Mouse (Mus musculus) forebrain, embryonic 16.5 days (tissue): Measurements from ENCODE around the gene Card6. TPM values are rescaled to one million over a fixed set of nuclear protein-coding genes. Genes with fewer than 3 reads are reported as not detected.
A peak's percentile ranks its signal among the peaks of the same experiment; 100 is the strongest.

Experiments used
- ATAC-seq: fragments of 200-750 bp; cut with Nextera tagmentation; 2 replicates; pipeline ENCODE4 v1.8.0; 2017; ENCODE audit warnings: mild to moderate bottlenecking, moderate library complexity
- H3K27ac ChIP-seq: fragments of 300-500 bp; sonication (generic); 2 replicates; pipeline ENCODE4 v1.5.1; 2014; ENCODE audit warnings: low read length, control low read depth
- H3K27me3 ChIP-seq: fragments of 300-500 bp; sonication (generic); replicated peaks from 2 replicates; pipeline ENCODE4 v1.6.1; 2014; ENCODE audit warnings: low read length; ENCODE audit not compliant: control insufficient read depth, insufficient read depth
- H3K36me3 ChIP-seq: fragments of 300-500 bp; sonication (generic); 2 replicates; pipeline ENCODE4 v1.6.1; 2014; ENCODE audit not compliant: control insufficient read depth, insufficient read depth
- H3K4me1 ChIP-seq: fragments of 300-500 bp; sonication (generic); replicated peaks from 2 replicates; pipeline ENCODE4 v1.6.1; 2014; ENCODE audit warnings: low read length; ENCODE audit not compliant: control insufficient read depth, insufficient read depth
- H3K4me2 ChIP-seq: fragments of 300-500 bp; sonication (generic); 2 replicates; pipeline ENCODE4 v1.6.1; 2014; ENCODE audit warnings: mild to moderate bottlenecking, low read length, control low read depth
- H3K4me3 ChIP-seq: fragments of 300-500 bp; sonication (generic); replicated peaks from 2 replicates; pipeline ENCODE4 v1.5.1; 2014; ENCODE audit warnings: mild to moderate bottlenecking, low read length, control low read depth
- H3K9ac ChIP-seq: fragments of 300-500 bp; sonication (generic); replicated peaks from 2 replicates; pipeline ENCODE4 v1.6.1; 2014; ENCODE audit warnings: low read depth, low read length, control low read depth
- H3K9me3 ChIP-seq: fragments of 300-500 bp; sonication (generic); 2 replicates; pipeline ENCODE4 v1.6.1; 2016; ENCODE audit warnings: low read length; ENCODE audit not compliant: control insufficient read depth
- WGBS: fragments of 180-500 bp; shearing (Covaris S2); extraction: QIAGEN DNeasy Blood & Tissue Kit; methylation state at CpG from one replicate; pipeline ENCODE4 v1.1.7; 2014; 5-methylcytosine and 5-hydroxymethylcytosine counted together
- polyA plus RNA-seq: library from polyadenylated mRNA; unstranded; fragments of >200 nt; fragmentation: Nextera tagmentation; extraction: Ambion mirVana; gene quantifications from 2 replicates; pipeline ENCODE4 v1.2.1, GENCODE M21; 2015

Gene Card6
- polyA plus RNA-seq, 1 experiment from 2014 or later, result 0.35 TPM

GRCm38 (mm10) chr15:5144021-5144778 lies 35.9 kb upstream of the Card6 start:
- peak overlapping the region; percentile 88 for H3K4me2 ChIP-seq
- H3K27ac ChIP-seq, result peak overlapping the region; percentile 91
- H3K9ac ChIP-seq, result peak overlapping the region; percentile 89
- no peaks in the 10 kb centered on the region for H3K9me3 ChIP-seq
- H3K27me3 ChIP-seq, result no peaks in the 10 kb centered on the region
- peak; percentile 92 for ATAC-seq
- under 1% methylated on average over 45 of the region's 61 CpGs for WGBS
- H3K4me1 ChIP-seq, result peaks cover 17% of the 10 kb centered on the region
- H3K36me3 ChIP-seq, result no peaks in the 10 kb centered on the region
- peak overlapping the region; percentile 91 for H3K4me3 ChIP-seq

DNA sequence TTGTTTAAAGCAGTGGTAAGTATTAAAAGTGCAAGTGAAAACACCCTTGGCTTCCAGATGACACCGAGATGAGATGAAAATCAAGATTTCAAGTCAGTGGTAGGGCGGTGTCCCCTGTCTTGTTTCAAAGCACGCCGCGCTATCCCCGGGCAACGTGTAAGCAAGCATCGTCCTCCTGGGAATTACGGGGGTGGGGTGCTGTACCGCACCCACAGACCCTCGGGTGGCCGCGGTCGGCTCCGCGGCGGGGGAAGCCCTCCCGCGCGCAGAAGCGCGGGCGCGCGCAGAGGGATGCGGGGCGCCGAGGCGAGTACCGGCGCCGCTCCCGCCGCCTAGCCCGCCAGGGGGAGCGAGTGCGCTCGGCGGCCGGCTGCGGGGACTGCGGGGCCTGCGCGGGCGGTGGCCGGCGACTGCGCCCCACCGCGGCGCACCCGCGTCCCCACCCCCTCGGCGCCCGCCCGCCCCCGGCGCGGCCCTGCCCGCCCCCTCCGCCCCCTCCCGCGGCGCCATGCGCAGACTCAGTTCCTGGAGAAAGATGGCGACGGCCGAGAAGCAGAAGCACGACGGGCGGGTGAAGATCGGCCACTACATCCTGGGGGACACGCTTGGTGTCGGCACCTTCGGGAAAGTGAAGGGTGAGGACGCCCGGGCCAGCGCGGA lies 35.2 kb upstream of the Card6 start, which contains the start of gene Prkaa1:
TSS of gene Prkaa1 (plus strand) at position 501 of the 660 bp plus-strand sequence.
- no peaks in the 10 kb centered on the region for H3K36me3 ChIP-seq
- H3K9ac ChIP-seq, result peak within 1 kb of the TSS; percentile 89
- H3K4me2 ChIP-seq, result peak within 1 kb of the TSS; percentile 88
- WGBS, result under 1% methylated on average over 60 of the region's 80 CpGs
- H3K4me1 ChIP-seq, result peaks cover 14% of the 10 kb centered on the region
- ATAC-seq, result peak; percentile 92
- H3K9me3 ChIP-seq, result no peaks in the 10 kb centered on the region
- peak within 1 kb of the TSS; percentile 91 for H3K4me3 ChIP-seq
- H3K27me3 ChIP-seq, result no peaks in the 10 kb centered on the region
- H3K27ac ChIP-seq, result peak within 1 kb of the TSS; percentile 91

GRCm38 (mm10) chr15:5142714-5143113 lies 34.4 kb upstream of the Card6 start:
- Histone ChIP-seq H3K9ac (no peak overlapping the region), H3K4me3 (no peak overlapping the region), H3K4me2 (no peak overlapping the region), H3K4me1 (peaks cover 20% of the 10 kb centered on the region), H3K27me3 (no peaks in the 10 kb centered on the region), H3K9me3 (no peaks in the 10 kb centered on the region), H3K27ac (no peak overlapping the region), H3K36me3 (no peaks in the 10 kb centered on the region)
- ATAC-seq, result no peak
- WGBS, result 71% methylated on average over 5 of the region's 5 CpGs

GRCm38 (mm10) chr15:5142047-5142446 lies 33.7 kb upstream of the Card6 start:
- Histone ChIP-seq H3K4me2 (no peak overlapping the region), H3K4me1 (peaks cover 20% of the 10 kb centered on the region), H3K9me3 (no peaks in the 10 kb centered on the region), H3K27ac (no peak overlapping the region), H3K36me3 (no peaks in the 10 kb centered on the region), H3K27me3 (no peaks in the 10 kb centered on the region), H3K9ac (no peak overlapping the region), H3K4me3 (no peak overlapping the region)
- ATAC-seq, result no peak
- WGBS, result 64% methylated on average over 5 of the region's 5 CpGs

DNA sequence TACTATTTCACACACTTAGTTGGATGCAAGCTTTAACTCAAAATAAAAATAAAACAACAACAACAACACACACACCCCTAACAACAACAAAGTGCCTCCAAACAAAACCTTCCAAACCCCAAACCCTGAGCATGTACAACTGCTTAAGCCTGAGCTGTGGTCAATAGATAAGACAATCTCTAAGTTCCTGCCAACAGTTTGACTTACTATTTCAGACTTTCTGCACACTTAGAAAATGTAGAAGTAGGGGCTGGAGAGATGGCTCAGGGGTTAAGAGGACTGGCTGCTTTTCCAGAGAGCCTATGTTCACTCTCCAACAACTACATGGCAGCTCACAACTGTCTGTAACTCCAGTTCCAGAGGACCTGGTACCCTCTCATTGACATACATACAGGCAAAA lies 32.0 kb upstream of the Card6 start:
- Histone ChIP-seq H3K4me2 (no peak overlapping the region), H3K36me3 (no peaks in the 10 kb centered on the region), H3K4me1 (peaks cover 18% of the 10 kb centered on the region)

DNA sequence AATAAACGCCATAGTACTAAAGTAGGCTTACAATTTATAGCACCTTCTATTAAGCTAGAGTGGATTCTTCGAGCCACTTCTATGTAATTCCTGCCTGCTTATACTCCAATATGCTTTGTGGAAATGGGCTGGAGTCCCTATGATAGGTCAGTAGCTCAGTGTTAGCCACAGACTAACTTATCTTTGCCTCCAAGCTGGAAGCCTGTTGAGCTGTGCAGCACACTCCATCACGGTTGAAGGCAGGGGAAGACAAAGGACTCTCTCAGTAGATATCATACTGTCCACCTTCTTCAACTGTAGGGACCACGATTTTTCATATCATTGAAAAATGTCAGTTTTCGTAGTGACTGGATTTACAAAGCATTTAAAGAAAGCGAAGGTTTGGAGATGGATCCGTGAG lies 31.5 kb upstream of the Card6 start:
- WGBS, result 91% methylated on average over 7 of the region's 7 CpGs
- Histone ChIP-seq H3K27ac (no peak overlapping the region), H3K9ac (no peak overlapping the region), H3K4me2 (no peak overlapping the region), H3K27me3 (no peaks in the 10 kb centered on the region), H3K9me3 (no peaks in the 10 kb centered on the region), H3K4me1 (peaks cover 13% of the 10 kb centered on the region), H3K36me3 (no peaks in the 10 kb centered on the region), H3K4me3 (no peak overlapping the region)
- ATAC-seq, result no peak

More for the DNA sequence above, 32.0 kb upstream of the Card6 start:
- Histone ChIP-seq H3K27ac (no peak overlapping the region), H3K9ac (no peak overlapping the region), H3K27me3 (no peaks in the 10 kb centered on the region), H3K9me3 (no peaks in the 10 kb centered on the region), H3K4me3 (no peak overlapping the region)
- no peak for ATAC-seq

DNA sequence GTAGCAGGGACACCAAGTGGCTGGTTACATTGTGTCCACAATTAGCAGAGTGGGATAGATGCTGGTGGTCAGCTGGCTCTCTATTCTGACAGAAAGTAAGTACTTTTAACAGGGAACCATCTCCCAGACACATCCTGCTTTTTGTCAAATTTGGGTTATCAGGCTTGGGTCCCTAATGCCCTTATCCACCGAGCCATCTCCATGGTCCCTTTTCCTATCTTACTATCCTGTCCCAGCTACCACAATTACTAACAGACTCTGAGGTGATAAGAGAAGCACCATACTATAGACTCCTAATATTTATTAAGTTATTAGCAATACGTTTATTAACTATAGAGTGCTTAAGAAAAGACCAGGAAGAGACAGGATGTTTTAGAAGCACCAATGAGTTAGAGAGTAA lies 31.0 kb upstream of the Card6 start:
- Histone ChIP-seq H3K4me1 (peaks cover 9% of the 10 kb centered on the region), H3K9ac (no peak overlapping the region), H3K4me3 (no peak overlapping the region), H3K27ac (no peak overlapping the region), H3K9me3 (no peaks in the 10 kb centered on the region), H3K36me3 (no peaks in the 10 kb centered on the region), H3K27me3 (no peaks in the 10 kb centered on the region), H3K4me2 (no peak overlapping the region)
- WGBS, result 88% methylated on average over 2 of the region's 2 CpGs
- ATAC-seq, result no peak

- Histone ChIP-seq H3K4me1 (peaks cover 8% of the 10 kb centered on the region), H3K27ac (peak overlapping the region; percentile 52; the same call in 1 of the 2 replicates), H3K36me3 (no peaks in the 10 kb centered on the region), H3K4me2 (peak overlapping the region; percentile 36), H3K9ac (0 out of 2 replicates have a peak overlapping the region, but pooled peaks have one; percentile 5), H3K27me3 (no peaks in the 10 kb centered on the region), H3K9me3 (no peaks in the 10 kb centered on the region), H3K4me3 (no peak overlapping the region)
- 31% methylated on average over 9 of the region's 9 CpGs for WGBS
- peak; percentile 91 for ATAC-seq
Measured at GRCm38 (mm10) chr15:5138021-5138856, 29.9 kb upstream of the Card6 start.

DNA sequence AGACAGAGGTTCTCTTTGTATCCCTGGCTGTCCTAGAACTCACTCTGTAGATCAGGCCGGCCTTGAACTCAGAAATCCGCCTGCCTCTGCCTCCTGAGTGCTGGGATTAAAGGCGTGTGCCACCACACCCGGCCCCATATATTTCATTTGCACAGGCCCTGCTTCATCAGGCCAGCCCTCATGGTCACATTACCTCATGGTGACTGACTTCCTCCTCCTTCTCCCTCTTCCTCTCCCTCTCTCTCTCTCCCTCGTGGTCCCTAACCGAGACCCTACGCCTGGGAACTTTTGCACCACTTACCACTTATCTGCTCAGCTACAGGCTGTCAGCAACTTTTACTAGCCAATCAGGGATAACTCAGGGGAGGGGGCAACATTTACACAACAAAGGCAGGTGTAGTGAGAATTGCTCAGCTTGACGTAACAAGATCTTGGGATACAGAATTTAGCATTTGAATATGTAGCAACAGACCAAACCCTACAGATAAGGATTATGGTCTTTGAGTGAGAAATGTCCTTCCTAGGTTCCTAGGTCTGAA lies 26.7 kb upstream of the Card6 start:
- ATAC-seq, result no peak
- Histone ChIP-seq H3K4me1 (peaks cover 8% of the 10 kb centered on the region), H3K27ac (no peak overlapping the region), H3K9ac (no peak overlapping the region), H3K4me2 (no peak overlapping the region), H3K9me3 (no peaks in the 10 kb centered on the region), H3K36me3 (no peaks in the 10 kb centered on the region), H3K27me3 (no peaks in the 10 kb centered on the region), H3K4me3 (no peak overlapping the region)
- WGBS, result 86% methylated on average over 8 of the region's 8 CpGs
